Mouse (Mus musculus) spleen, postnatal 4 days (tissue): ENCODE measurements around the gene Ppp1r13b.
A peak's percentile ranks its signal among the peaks of the same experiment; 100 is the strongest.

Source experiments
- DNase-seq, 2 experiments: peaks; one replicate each; pipeline ENCODE4 v3.0.0; 2022; ENCODE audit warnings: low spot score in 2 of 2

Ppp1r13b gene

GRCm38 (mm10) chr12:111916514-111917217 is 8.8 kb upstream of the Ppp1r13b start:
- no peak for DNase-seq

- no peak for DNase-seq
Observed at GRCm38 (mm10) chr12:111915781-111916180, 7.9 kb upstream of the Ppp1r13b start.

GRCm38 (mm10) chr12:111914031-111914430 is 6.1 kb upstream of the Ppp1r13b start:
- no peak for DNase-seq

GRCm38 (mm10) chr12:111912802-111913201 is 4.9 kb upstream of the Ppp1r13b start:
- DNase-seq: no peak

GRCm38 (mm10) chr12:111911796-111912195 is 3.9 kb upstream of the Ppp1r13b start:
- no peak for DNase-seq

- no peak for DNase-seq
Observed at GRCm38 (mm10) chr12:111911171-111911760, 3.4 kb upstream of the Ppp1r13b start.

GRCm38 (mm10) chr12:111908997-111909550 is 1.2 kb upstream of the Ppp1r13b start:
- DNase-seq: no peak

- peak; percentile 72 to 88 for DNase-seq
Observed at GRCm38 (mm10) chr12:111907421-111907891, 454 bp downstream of the Ppp1r13b start.

GRCm38 (mm10) chr12:111906309-111906875 is 1.5 kb downstream of the Ppp1r13b start:
- DNase-seq: no peak

- DNase-seq: no peak
Observed at GRCm38 (mm10) chr12:111902488-111902887, 5.4 kb downstream of the Ppp1r13b start.

- no peak for DNase-seq
Observed at GRCm38 (mm10) chr12:111901105-111901875, 6.6 kb downstream of the Ppp1r13b start.

- no peak for DNase-seq
Observed at GRCm38 (mm10) chr12:111899646-111900045, 8.3 kb downstream of the Ppp1r13b start.

GRCm38 (mm10) chr12:111898686-111899085 is 9.2 kb downstream of the Ppp1r13b start:
- no peak for DNase-seq

- DNase-seq: peak in 1 of 2 experiments; percentile 54
Observed at GRCm38 (mm10) chr12:111896908-111897661, 10.8 kb downstream of the Ppp1r13b start.

- DNase-seq: no peak
Observed at GRCm38 (mm10) chr12:111894082-111894481, 13.8 kb downstream of the Ppp1r13b start.

- DNase-seq: no peak
Observed at GRCm38 (mm10) chr12:111892981-111893380, 14.9 kb downstream of the Ppp1r13b start.

- no peak for DNase-seq
Observed at GRCm38 (mm10) chr12:111891800-111892199, 16.1 kb downstream of the Ppp1r13b start.

- no peak for DNase-seq
Observed at GRCm38 (mm10) chr12:111889251-111889650, 18.7 kb downstream of the Ppp1r13b start.

GRCm38 (mm10) chr12:111888303-111888864 is 19.5 kb downstream of the Ppp1r13b start:
- no peak for DNase-seq

GRCm38 (mm10) chr12:111887005-111887404 is 20.9 kb downstream of the Ppp1r13b start:
- DNase-seq: no peak

GRCm38 (mm10) chr12:111882852-111883251 is 25.1 kb downstream of the Ppp1r13b start:
- DNase-seq: no peak
